Mouse (Mus musculus): ENCODE results near the gene Rrp36.

GRCm38 (mm10) chr17:46618394-46618768 is 55.8 kb downstream of the Rrp36 start:
- TF ChIP-seq CTCF (IDR thresholded peaks at IDR 0.05; ENCODE audit: low read depth) (no peak), EP300 (IDR thresholded peaks at IDR 0.05; ENCODE audit: low read depth) (no peak)
